Mouse (Mus musculus): ENCODE data around the gene Ephb1. TPM values are rescaled to one million over a fixed set of nuclear protein-coding genes. Genes with fewer than 3 reads are reported as not detected.

Ephb1 gene
- polyA plus RNA-seq (2012; rRNA removed; ENCODE audit: low replicate concordance) = 1.3 and 1.5 TPM in 2 replicates

GRCm38 (mm10) chr9:102354561-102354973 lies at the start of gene Ephb1:
Ephb1 (minus strand) TSS chr9:102354693.

Other genes starting within 250 kb of the Ephb1 start
- 0.13 and 27.0 TPM in 2 replicates for gene Ky, start 151.1 kb upstream of the Ephb1 start, polyA plus RNA-seq (2012; rRNA removed; ENCODE audit: low replicate concordance)

All from mammary gland, adult 2 months (tissue).